Mouse (Mus musculus) macrophage (primary cell): ENCODE measurements around the gene Sae1. TPM values are rescaled to one million over a fixed set of nuclear protein-coding genes. Genes with fewer than 3 reads are reported as not detected.

Source experiments
- H3K27ac ChIP-seq: fragments of 350-480 bp; formaldehyde crosslinking; 2 replicates; pipeline ENCODE4 v1.9.0; 2021
- H3K36me3 ChIP-seq: fragments of 350-480 bp; formaldehyde crosslinking; 2 replicates; pipeline ENCODE4 v1.9.0; 2021; ENCODE audit errors: inconsistent target
- H3K4me3 ChIP-seq: fragments of 350-480 bp; formaldehyde crosslinking; 2 replicates; pipeline ENCODE4 v1.9.0; 2021; ENCODE audit errors: inconsistent target
- H3K79me2 ChIP-seq: fragments of 350-480 bp; formaldehyde crosslinking; 2 replicates; pipeline ENCODE4 v1.9.0; 2021; ENCODE audit errors: inconsistent target
- WGBS: methylation state at CpG from one replicate; pipeline ENCODE4 v1.1.7; 2026; ENCODE audit warnings: inconsistent platforms; ENCODE audit not compliant: missing documents; 5-methylcytosine and 5-hydroxymethylcytosine counted together
- polyA plus RNA-seq: library from polyadenylated mRNA; stranded (reverse); fragments of 250-400 nt; gene quantifications from 3 replicates; pipeline ENCODE4 v1.2.4, GENCODE M21; 2018; ENCODE audit warnings: inconsistent platforms

Gene Sae1
- polyA plus RNA-seq, 1 experiment from 2014 or later: 68.1 TPM

DNA sequence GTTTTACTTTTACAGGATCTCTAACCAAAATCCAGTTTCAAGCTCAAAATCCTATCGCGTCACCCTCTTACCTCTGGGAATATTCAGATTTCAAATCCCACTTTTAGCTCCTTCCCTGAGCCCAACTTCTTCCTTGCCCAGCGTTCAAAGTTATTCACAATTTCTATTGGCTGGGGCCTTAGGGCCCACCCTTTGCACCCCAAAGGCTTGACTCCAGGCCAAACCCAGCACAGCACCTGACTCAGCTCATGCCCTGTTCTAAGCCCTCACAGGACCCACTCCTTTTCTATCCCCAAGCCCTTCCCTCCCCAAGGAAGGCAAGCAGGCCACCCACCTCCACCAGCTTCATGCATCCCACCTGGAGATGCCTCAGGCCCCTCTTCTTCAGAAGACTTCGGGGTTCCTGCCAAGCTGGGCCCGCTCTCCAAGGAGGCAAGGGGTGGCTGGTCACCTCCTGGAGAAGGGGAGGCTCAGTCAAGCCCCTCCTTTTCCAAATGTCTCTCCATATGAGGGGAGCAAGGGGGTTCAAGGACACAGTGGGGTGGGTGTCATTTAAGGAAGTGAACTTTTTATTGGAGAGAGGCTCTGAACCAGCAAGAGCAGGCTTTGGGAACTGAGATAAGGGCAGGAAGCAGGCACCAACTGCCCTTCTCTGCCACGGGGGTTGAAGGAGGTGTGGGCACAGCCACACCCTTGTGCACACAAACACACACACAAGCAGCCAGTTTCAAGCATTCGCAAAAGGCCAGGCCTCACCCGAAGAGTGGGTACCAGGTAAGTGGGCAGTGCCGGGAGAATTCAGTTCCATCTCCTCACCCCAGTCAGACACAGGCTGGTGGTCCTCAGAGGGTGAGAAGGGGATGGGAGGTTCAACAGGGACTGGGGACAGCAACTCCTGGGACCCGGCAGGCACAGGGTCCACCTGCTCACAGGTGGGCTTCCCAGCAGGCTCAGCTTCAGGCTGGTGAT, 112.4 kb downstream of the Sae1 start:
- no peaks in the 10 kb centered on the region for H3K79me2 ChIP-seq
- no peak overlapping the region for H3K27ac ChIP-seq
- WGBS: 55% methylated on average over 10 of the region's 10 CpGs
- H3K4me3 ChIP-seq: no peak overlapping the region
- peaks cover 35% of the 10 kb centered on the region for H3K36me3 ChIP-seq

DNA sequence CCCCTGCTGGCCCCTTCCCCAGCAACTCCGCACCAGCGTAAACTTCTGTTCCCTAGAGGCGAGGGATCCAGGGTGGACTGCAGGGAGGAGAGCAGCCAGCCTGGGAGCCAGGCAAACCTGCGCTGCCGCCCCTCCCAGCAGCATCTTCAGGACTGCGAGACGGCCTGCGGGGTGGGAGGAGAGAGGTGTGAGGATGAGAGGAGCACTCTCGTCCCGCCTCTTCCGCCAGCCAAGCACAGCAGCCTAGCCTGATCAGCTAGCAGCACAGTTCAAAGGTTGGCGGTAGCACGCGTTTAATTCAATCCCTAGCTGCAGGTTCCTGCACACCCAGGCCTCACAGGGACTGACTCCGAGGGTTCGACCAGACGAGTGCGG, 113.9 kb downstream of the Sae1 start:
- no peaks in the 10 kb centered on the region for H3K79me2 ChIP-seq
- H3K4me3 ChIP-seq: peak overlapping the region; percentile 40
- H3K27ac ChIP-seq: peak overlapping the region; percentile 59
- H3K36me3 ChIP-seq: peaks cover 35% of the 10 kb centered on the region
- under 1% methylated on average over 18 of the region's 18 CpGs for WGBS

DNA sequence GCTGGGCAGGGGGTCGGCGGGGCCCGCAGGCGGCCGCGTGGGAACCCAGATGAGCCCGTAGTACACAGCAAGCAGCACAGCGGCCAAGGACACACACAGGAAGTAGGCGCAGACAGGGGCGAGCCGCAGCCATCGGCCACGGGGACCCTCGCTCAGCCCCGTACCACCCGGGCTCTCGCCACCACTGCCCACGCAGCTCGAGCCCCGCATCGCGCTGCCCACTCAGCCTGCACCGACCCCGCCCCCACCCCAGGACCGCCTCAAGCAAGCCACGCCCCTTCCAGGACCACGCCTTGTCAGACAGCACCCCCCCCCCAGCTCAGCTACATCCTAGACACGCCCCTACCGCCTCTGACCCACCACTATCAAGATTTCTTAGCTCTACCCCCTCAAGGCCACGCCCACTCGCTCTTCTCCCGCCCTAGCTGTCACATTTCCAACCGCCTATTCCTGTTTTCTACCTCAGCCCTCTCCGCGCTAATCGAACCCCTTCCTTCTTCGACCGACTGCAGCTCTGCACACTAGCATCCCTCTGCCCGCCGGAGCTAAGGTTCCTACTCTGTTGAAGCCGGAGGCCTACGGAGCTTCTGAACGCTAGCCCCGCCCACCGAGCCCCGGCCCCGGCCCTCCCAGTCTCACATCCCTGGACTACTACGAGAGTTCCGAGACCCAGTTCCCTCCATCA, 114.4 kb downstream of the Sae1 start, which contains the start of gene Inafm1:
TSS of gene Inafm1 (minus strand) at position 537 of the 685 bp plus-strand sequence.
- under 1% methylated on average over 42 of the region's 49 CpGs for WGBS
- Histone ChIP-seq H3K36me3 (peaks cover 32% of the 10 kb centered on the region), H3K27ac (peak within 1 kb of the TSS; percentile 59), H3K4me3 (peak within 1 kb of the TSS; percentile 40), H3K79me2 (no peaks in the 10 kb centered on the region)

DNA sequence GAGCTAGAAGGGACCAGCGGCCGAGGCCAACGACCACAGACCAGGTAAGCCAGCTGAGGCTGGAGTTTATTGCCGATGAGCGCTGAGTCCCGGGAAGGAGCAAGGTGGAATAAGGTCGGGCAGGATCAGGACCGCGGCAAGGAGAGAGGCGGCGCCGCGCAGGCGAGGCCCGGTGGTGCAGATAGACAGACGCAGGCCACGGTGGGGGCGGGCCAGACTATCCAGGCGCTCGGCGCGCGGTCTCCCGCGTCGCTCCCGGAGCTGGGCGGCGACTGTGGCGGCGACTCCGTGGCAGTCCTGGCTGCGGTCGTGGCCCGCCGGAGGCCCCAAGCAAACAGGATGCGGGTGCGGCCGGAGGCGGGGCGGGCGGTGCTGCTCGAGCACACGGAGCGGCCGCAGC, 114.9 kb downstream of the Sae1 start:
- H3K27ac ChIP-seq: no peak overlapping the region
- H3K4me3 ChIP-seq: peak overlapping the region; percentile 37
- 2% methylated on average over 28 of the region's 46 CpGs for WGBS
- peaks cover 26% of the 10 kb centered on the region for H3K36me3 ChIP-seq
- no peaks in the 10 kb centered on the region for H3K79me2 ChIP-seq

DNA sequence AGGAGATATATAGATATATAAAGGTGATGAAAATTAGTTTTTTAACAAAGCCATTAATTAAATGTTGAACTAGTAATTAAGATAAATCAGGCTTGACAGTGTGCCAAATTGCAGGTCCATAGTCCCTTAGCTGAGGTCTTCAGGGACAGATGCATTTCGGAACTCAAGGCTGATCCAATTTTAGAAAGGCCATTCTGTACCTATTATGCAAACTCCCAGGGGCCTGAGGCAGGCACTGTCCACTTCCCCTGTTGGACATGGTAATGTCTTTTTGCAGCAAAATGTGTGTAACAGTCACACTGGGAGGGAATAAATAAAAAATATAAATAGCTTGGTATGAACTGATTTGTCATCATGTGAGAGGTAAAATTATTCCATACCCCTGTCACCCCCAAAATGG, 116.5 kb downstream of the Sae1 start:
- WGBS: 30% methylated on average over 1 of the region's 1 CpGs

More for the DNA sequence above, 116.5 kb downstream of the Sae1 start:
- Histone ChIP-seq H3K4me3 (no peak overlapping the region), H3K79me2 (no peaks in the 10 kb centered on the region), H3K27ac (no peak overlapping the region), H3K36me3 (peaks cover 11% of the 10 kb centered on the region)

Other genes with a start within 250 kb of the Sae1 start
- gene Meis3, start 212.7 kb downstream of the Sae1 start, polyA plus RNA-seq: 10.2 to 15.0 TPM (median 11.2 TPM) in 3 replicates
- 11.6 to 20.4 TPM (median 18.5 TPM) in 3 replicates for gene Dhx34, start 165.8 kb downstream of the Sae1 start, polyA plus RNA-seq
- gene C5ar2, start 143.7 kb downstream of the Sae1 start, polyA plus RNA-seq: 5.3 to 5.8 TPM (median 5.7 TPM) in 3 replicates
- gene C5ar1, start 128.3 kb downstream of the Sae1 start, polyA plus RNA-seq: 254 to 928 TPM (median 285 TPM) in 3 replicates
- 1.9 to 10.1 TPM (median 7.4 TPM) in 3 replicates for gene Inafm1, start 114.2 kb downstream of the Sae1 start, polyA plus RNA-seq
- gene Ccdc9, start 101.0 kb downstream of the Sae1 start, polyA plus RNA-seq: 99.0 to 183 TPM (median 120 TPM) in 3 replicates
- 5.0 to 24.1 TPM (median 6.4 TPM) in 3 replicates for gene Bbc3, start 79.4 kb downstream of the Sae1 start, polyA plus RNA-seq
- gene Zc3h4, start 13.1 kb upstream of the Sae1 start, polyA plus RNA-seq: 23.8 to 26.3 TPM (median 25.4 TPM) in 3 replicates
- gene Tmem160, start 65.0 kb upstream of the Sae1 start, polyA plus RNA-seq: 9.5 to 50.4 TPM (median 41.7 TPM) in 3 replicates
- not detected in 3 replicates for gene Npas1, start 89.9 kb upstream of the Sae1 start, polyA plus RNA-seq
- gene Arhgap35, start 227.2 kb upstream of the Sae1 start, polyA plus RNA-seq: 5.7 to 7.4 TPM (median 7.3 TPM) in 3 replicates